Mouse (Mus musculus) urinary bladder, postnatal 0 days (tissue): ENCODE data around the gene Eef1b2. TPM values are rescaled to one million over a fixed set of nuclear protein-coding genes. Genes with fewer than 3 reads are reported as not detected.

Experiments used
- microRNA-seq: library from miRNA; unstranded; fragments of <30 nt; microRNA quantifications from one replicate; pipeline ENCODE4, GENCODE M21; 2016
- polyA plus RNA-seq: library from polyadenylated mRNA; unstranded; fragments of >200 nt; fragmentation: Nextera tagmentation; extraction: Ambion mirVana; gene quantifications from 2 replicates; pipeline ENCODE4 v1.2.1, GENCODE M21; 2015

The Eef1b2 gene
- polyA plus RNA-seq, result 388 and 447 TPM in 2 replicates

DNA sequence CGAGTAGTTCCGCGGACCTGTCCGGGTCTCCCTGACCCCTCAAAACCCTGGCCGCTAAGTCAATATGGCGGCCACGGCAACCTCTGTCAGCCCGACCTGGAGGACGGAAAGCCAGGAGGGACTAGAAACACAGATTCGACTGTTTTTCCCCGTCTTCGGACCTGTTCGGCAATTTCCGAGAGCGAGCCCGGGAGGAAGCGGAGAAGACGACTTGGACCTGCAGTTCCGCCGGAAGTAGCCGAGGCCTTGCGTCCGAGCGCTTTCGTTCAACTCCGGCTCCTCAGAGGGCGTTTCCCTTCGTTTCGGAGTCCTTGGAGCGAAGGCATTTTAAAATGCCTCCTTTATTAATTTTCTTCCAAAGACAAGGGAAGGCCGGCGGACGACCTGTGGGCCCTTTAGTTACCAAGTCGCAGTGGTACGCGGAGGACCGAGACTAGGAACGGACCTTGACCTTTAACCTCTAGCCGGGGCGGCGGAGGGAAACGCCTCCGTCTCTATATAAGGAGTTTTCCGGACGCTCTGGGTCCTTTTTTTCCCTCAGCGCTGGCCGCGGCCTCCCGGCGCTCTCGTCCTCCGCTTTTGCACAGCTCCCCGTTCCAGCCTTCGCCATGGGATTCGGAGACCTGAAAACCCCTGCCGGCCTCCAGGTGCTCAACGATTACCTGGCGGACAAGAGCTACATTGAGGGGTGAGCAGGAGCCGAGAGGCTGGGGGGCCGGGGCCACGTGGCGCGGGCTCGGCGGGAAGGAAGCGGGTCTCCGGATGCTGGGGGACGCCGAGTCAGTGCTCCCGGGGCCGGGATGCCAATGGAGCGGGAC, at the start of gene Eef1b2, which contains the start of gene Ndufs1:
Gene Eef1b2 (plus strand): TSS at position 222 of the 818 bp plus-strand sequence.
Gene Ndufs1 (minus strand): TSS at position 230 of the 818 bp plus-strand sequence.

DNA sequence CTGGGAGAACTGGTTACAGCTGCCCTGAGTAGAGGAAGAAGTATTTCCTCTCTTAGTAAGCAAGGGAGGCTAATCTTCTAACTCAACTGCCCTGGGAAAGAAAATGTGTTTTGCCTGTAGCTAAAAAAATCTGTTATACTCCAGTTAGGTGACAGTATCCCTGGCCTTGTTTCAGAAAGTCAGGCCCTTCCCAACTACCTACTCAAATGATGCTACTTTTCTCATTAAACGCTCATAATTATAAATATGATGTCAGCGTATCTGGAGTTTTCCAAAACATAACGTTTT, 37.6 kb downstream of the Eef1b2 start, which contains the start of gene Gpr1:
Gene Gpr1 (minus strand): TSS at position 273 of the 288 bp plus-strand sequence.

Small RNA genes lying within 50 kb of the gene (microRNA-seq; reads per million reads assigned to microRNA genes)
- gene Gm24557 (not detected), gene Gm27512 (not detected)

Other genes with a start within 250 kb of the Eef1b2 start
- gene Ino80d, start 62.2 kb upstream of the Eef1b2 start, polyA plus RNA-seq, result 6.8 and 7.1 TPM in 2 replicates
- gene Ndufs1, start within 50 bp of the Eef1b2 start, polyA plus RNA-seq, result 90.2 and 93.7 TPM in 2 replicates
- 0.18 and 0.26 TPM in 2 replicates for gene Gpr1, start 37.7 kb downstream of the Eef1b2 start, polyA plus RNA-seq
- gene Zdbf2, start 96.4 kb downstream of the Eef1b2 start, polyA plus RNA-seq, result 2.5 and 3.4 TPM in 2 replicates